Mouse (Mus musculus): ENCODE data around the gene Efna2. TPM values are rescaled to one million over a fixed set of nuclear protein-coding genes. Genes with fewer than 3 reads are reported as not detected.

Gene Efna2
- polyA plus RNA-seq (2015; fragmentation: Nextera tagmentation; extraction: Ambion mirVana) = 7.4 and 8.1 TPM in 2 replicates

- Histone ChIP-seq H3K27me3 (replicated peaks; ENCODE audit: control insufficient read depth, insufficient read depth, low read length) (no peaks in the 10 kb centered on the region), H3K9ac (ENCODE audit: low read depth, low read length) (peak within 1 kb of the TSS; percentile 80), H3K36me3 (ENCODE audit: control insufficient read depth, insufficient read depth, low read length) (no peaks in the 10 kb centered on the region), H3K9me3 (ENCODE audit: control insufficient read depth, low read length) (no peaks in the 10 kb centered on the region), H3K4me3 (ENCODE audit: low read length) (peak within 1 kb of the TSS; percentile 73), H3K27ac (ENCODE audit: low read length) (peak within 1 kb of the TSS; percentile 14; the same call in 1 of the 2 replicates), H3K4me1 (ENCODE audit: control insufficient read depth, insufficient read depth, low read length) (peaks cover 9% of the 10 kb centered on the region), H3K4me2 (ENCODE audit: low read depth, low read length) (peak within 1 kb of the TSS; percentile 79)
- 2% methylated on average over 102 of the region's 106 CpGs for WGBS
- ATAC-seq = peak; percentile 60
Measured at GRCm38 (mm10) chr10:80179068-80180051, at the start of gene Efna2. Gene Efna2, plus strand, starts transcription at chr10:80179482.

GRCm38 (mm10) chr10:80129846-80130245, 49.4 kb upstream of the Efna2 start:
- no peaks in the 10 kb centered on the region for H3K27me3 ChIP-seq (replicated peaks; ENCODE audit: control insufficient read depth, insufficient read depth, low read length)
- H3K9me3 ChIP-seq (ENCODE audit: control insufficient read depth, low read length) = no peaks in the 10 kb centered on the region
- 81% methylated on average over 9 of the region's 9 CpGs for WGBS
- no peak overlapping the region for H3K9ac ChIP-seq (ENCODE audit: low read depth, low read length)
- peaks cover 19% of the 10 kb centered on the region for H3K4me1 ChIP-seq (ENCODE audit: control insufficient read depth, insufficient read depth, low read length)
- peak overlapping the region; percentile 17 for H3K27ac ChIP-seq (ENCODE audit: low read length)
- 0 out of 2 replicates have a peak, but pooled peaks have one; percentile 1 for ATAC-seq
- no peak overlapping the region for H3K4me2 ChIP-seq (ENCODE audit: low read depth, low read length)
- H3K4me3 ChIP-seq (ENCODE audit: low read length) = no peak overlapping the region
- H3K36me3 ChIP-seq (ENCODE audit: control insufficient read depth, insufficient read depth, low read length) = peaks cover 20% of the 10 kb centered on the region; the same call in 1 of the 2 replicates

GRCm38 (mm10) chr10:80130403-80131031, 48.8 kb upstream of the Efna2 start:
- 62% methylated on average over 18 of the region's 18 CpGs for WGBS
- H3K4me3 ChIP-seq (ENCODE audit: low read length) = no peak overlapping the region
- H3K36me3 ChIP-seq (ENCODE audit: control insufficient read depth, insufficient read depth, low read length) = peaks cover 20% of the 10 kb centered on the region; the same call in 1 of the 2 replicates
- peak overlapping the region; percentile 68 for H3K27ac ChIP-seq (ENCODE audit: low read length)
- H3K27me3 ChIP-seq (replicated peaks; ENCODE audit: control insufficient read depth, insufficient read depth, low read length) = no peaks in the 10 kb centered on the region
- 0 out of 2 replicates have a peak overlapping the region, but pooled peaks have one; percentile 11 for H3K9ac ChIP-seq (ENCODE audit: low read depth, low read length)
- H3K4me2 ChIP-seq (ENCODE audit: low read depth, low read length) = no peak overlapping the region
- ATAC-seq = peak; percentile 81
- peaks cover 19% of the 10 kb centered on the region for H3K4me1 ChIP-seq (ENCODE audit: control insufficient read depth, insufficient read depth, low read length)
- no peaks in the 10 kb centered on the region for H3K9me3 ChIP-seq (ENCODE audit: control insufficient read depth, low read length)

DNA sequence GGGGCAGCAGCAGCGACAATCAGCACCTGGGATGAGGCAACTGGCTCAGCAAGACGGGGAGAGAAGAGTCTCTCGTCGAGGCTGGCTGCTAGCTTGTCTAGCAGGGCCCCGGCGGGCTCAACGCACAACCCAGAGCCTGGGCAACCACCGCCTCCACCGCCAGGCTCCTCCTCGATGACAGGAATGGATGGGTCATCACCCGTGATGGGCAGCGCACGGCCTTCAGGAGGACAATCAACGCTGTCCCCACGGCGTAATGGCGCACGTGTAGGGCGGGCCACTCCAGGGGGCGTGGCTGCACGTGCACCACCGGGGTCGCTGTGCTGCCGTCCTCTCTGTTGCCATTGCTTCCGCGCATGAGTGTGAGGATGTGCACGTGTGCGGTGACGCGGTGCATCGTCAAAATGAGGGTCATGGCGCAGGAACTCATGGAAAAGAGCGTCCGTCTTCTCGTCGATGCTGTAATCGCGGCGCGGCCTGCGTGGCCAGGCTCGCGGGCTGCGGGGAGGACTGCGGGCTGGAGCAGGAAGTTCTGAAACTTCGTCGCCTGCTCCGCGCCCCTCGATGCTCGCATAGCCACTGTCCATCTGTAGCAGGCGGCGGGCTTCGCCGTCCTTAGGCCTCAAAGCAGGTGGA, 47.8 kb upstream of the Efna2 start:
- Histone ChIP-seq H3K4me2 (ENCODE audit: low read depth, low read length) (peak overlapping the region; percentile 18), H3K27me3 (replicated peaks; ENCODE audit: control insufficient read depth, insufficient read depth, low read length) (0 out of 2 replicates have a peak, but pooled peaks cover 3% of the 10 kb centered on the region), H3K9me3 (ENCODE audit: control insufficient read depth, low read length) (no peaks in the 10 kb centered on the region), H3K36me3 (ENCODE audit: control insufficient read depth, insufficient read depth, low read length) (peaks cover 20% of the 10 kb centered on the region; the same call in 1 of the 2 replicates), H3K4me1 (ENCODE audit: control insufficient read depth, insufficient read depth, low read length) (peaks cover 19% of the 10 kb centered on the region), H3K9ac (ENCODE audit: low read depth, low read length) (no peak overlapping the region; the same call in 1 of the 2 replicates), H3K4me3 (ENCODE audit: low read length) (no peak overlapping the region), H3K27ac (ENCODE audit: low read length) (no peak overlapping the region)
- 0 out of 2 replicates have a peak, but pooled peaks have one; percentile 2 for ATAC-seq
- 31% methylated on average over 55 of the region's 55 CpGs for WGBS

DNA sequence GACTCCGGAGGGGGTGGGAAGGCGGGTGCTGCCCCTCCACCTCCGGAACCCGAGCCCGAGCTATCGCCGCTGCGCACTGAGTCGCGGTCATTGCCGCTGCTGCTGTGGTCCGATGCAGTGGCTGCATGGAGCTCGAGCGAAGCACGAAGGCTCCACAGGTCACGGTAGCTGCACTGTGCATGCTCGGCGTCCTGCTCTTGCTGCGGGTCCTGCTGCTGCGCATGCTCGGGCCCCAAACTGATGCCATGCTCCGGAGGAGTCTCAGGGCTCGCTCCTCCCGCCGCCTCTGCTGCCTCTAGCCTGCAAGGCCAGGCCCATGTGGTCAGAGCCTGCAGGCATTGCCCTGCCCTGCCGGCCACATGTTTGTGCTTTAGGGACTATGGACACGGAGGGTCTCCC, 47.3 kb upstream of the Efna2 start:
- H3K27ac ChIP-seq (ENCODE audit: low read length) = no peak overlapping the region
- peaks cover 20% of the 10 kb centered on the region; the same call in 1 of the 2 replicates for H3K36me3 ChIP-seq (ENCODE audit: control insufficient read depth, insufficient read depth, low read length)
- no peak overlapping the region; the same call in 1 of the 2 replicates for H3K9ac ChIP-seq (ENCODE audit: low read depth, low read length)
- H3K4me3 ChIP-seq (ENCODE audit: low read length) = no peak overlapping the region
- WGBS = 61% methylated on average over 27 of the region's 27 CpGs
- ATAC-seq = no peak
- peaks cover 24% of the 10 kb centered on the region for H3K4me1 ChIP-seq (ENCODE audit: control insufficient read depth, insufficient read depth, low read length)
- H3K9me3 ChIP-seq (ENCODE audit: control insufficient read depth, low read length) = no peaks in the 10 kb centered on the region
- H3K27me3 ChIP-seq (replicated peaks; ENCODE audit: control insufficient read depth, insufficient read depth, low read length) = peaks cover 7% of the 10 kb centered on the region; the same call in 1 of the 2 replicates
- 0 out of 2 replicates have a peak overlapping the region, but pooled peaks have one; percentile 18 for H3K4me2 ChIP-seq (ENCODE audit: low read depth, low read length)

GRCm38 (mm10) chr10:80133226-80133849, 45.9 kb upstream of the Efna2 start:
- no peak for ATAC-seq
- Histone ChIP-seq H3K27me3 (replicated peaks; ENCODE audit: control insufficient read depth, insufficient read depth, low read length) (peaks cover 13% of the 10 kb centered on the region; the same call in 1 of the 2 replicates), H3K4me1 (ENCODE audit: control insufficient read depth, insufficient read depth, low read length) (peaks cover 38% of the 10 kb centered on the region), H3K27ac (ENCODE audit: low read length) (no peak overlapping the region), H3K9me3 (ENCODE audit: control insufficient read depth, low read length) (no peaks in the 10 kb centered on the region), H3K36me3 (ENCODE audit: control insufficient read depth, insufficient read depth, low read length) (peaks cover 15% of the 10 kb centered on the region; the same call in 1 of the 2 replicates), H3K4me3 (ENCODE audit: low read length) (no peak overlapping the region), H3K4me2 (ENCODE audit: low read depth, low read length) (no peak overlapping the region), H3K9ac (ENCODE audit: low read depth, low read length) (no peak overlapping the region)
- WGBS = 68% methylated on average over 8 of the region's 8 CpGs

GRCm38 (mm10) chr10:80134421-80134820, 44.9 kb upstream of the Efna2 start:
- Histone ChIP-seq H3K9me3 (ENCODE audit: control insufficient read depth, low read length) (no peaks in the 10 kb centered on the region), H3K4me1 (ENCODE audit: control insufficient read depth, insufficient read depth, low read length) (peaks cover 43% of the 10 kb centered on the region), H3K27ac (ENCODE audit: low read length) (no peak overlapping the region), H3K9ac (ENCODE audit: low read depth, low read length) (no peak overlapping the region), H3K4me2 (ENCODE audit: low read depth, low read length) (no peak overlapping the region), H3K4me3 (ENCODE audit: low read length) (no peak overlapping the region), H3K27me3 (replicated peaks; ENCODE audit: control insufficient read depth, insufficient read depth, low read length) (peaks cover 14% of the 10 kb centered on the region; the same call in 1 of the 2 replicates), H3K36me3 (ENCODE audit: control insufficient read depth, insufficient read depth, low read length) (peaks cover 5% of the 10 kb centered on the region; the same call in 1 of the 2 replicates)
- 85% methylated on average over 9 of the region's 9 CpGs for WGBS
- ATAC-seq = no peak

- ATAC-seq = no peak
- Histone ChIP-seq H3K4me2 (ENCODE audit: low read depth, low read length) (no peak overlapping the region), H3K27ac (ENCODE audit: low read length) (no peak overlapping the region), H3K4me3 (ENCODE audit: low read length) (no peak overlapping the region), H3K9ac (ENCODE audit: low read depth, low read length) (no peak overlapping the region), H3K9me3 (ENCODE audit: control insufficient read depth, low read length) (no peaks in the 10 kb centered on the region), H3K27me3 (replicated peaks; ENCODE audit: control insufficient read depth, insufficient read depth, low read length) (peaks cover 14% of the 10 kb centered on the region; the same call in 1 of the 2 replicates), H3K4me1 (ENCODE audit: control insufficient read depth, insufficient read depth, low read length) (peaks cover 45% of the 10 kb centered on the region), H3K36me3 (ENCODE audit: control insufficient read depth, insufficient read depth, low read length) (0 out of 2 replicates have a peak, but pooled peaks cover 4% of the 10 kb centered on the region)
- WGBS = 84% methylated on average over 10 of the region's 10 CpGs
Measured at GRCm38 (mm10) chr10:80135161-80135560, 44.1 kb upstream of the Efna2 start.
